In the genomic region with DNA sequence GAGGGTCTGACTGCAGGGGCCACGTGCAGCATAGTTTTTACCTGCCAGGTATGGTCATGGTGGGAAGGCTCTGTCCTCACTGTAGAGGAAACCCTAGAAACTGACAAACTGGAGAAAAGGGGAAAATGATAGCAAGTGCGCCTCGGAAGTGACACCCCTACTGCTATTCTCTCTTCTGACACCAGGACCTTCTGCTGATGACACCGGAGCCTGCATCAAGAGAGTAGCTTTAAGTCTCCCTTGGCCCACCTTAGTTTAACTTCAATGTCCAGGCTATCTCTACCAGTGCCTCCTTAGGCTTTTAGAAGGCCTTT, we compare ENCODE assay signal across 9 mouse cellular contexts. TPM values are rescaled to one million over a fixed set of nuclear protein-coding genes. Genes with fewer than 3 reads are reported as not detected.
A peak's percentile ranks its signal among the peaks of the same experiment; 100 is the strongest.
DNase-seq lines count a peak whose midpoint lies in the region; ATAC-seq and TF ChIP-seq lines count a peak whose summit lies in the region.
"Had no signal": no experiment of that assay in that cellular context is flagged by ENCODE, and none has a peak within 500 bp of the region (broad histone marks: within the 10 kb centered on the region; RNA-seq: fewer than 3 reads in every experiment).

No protein-coding gene starts in this region.

- peaks cover 23% of the 10 kb centered on the region for H3K27me3 ChIP-seq in heart, embryonic 16.5 days (ENCODE audit: control insufficient read depth, insufficient read depth, low read length)
- peaks cover 62% of the 10 kb centered on the region for H3K27me3 ChIP-seq in hindbrain, embryonic 13.5 days
- peaks cover 14% of the 10 kb centered on the region; the same call in 1 of the 2 replicates for H3K27me3 ChIP-seq in liver, postnatal 0 days (ENCODE audit: insufficient read depth, low read length)
- H3K27me3 ChIP-seq: CH12.LX had no signal

- ATAC-seq in heart, embryonic 16.5 days (replicated peaks; ENCODE audit: extremely low read depth, insufficient read depth, low FRiP score) = no peak
- ATAC-seq in hindbrain, embryonic 13.5 days (ENCODE audit: low FRiP score) = no peak
- no peak for ATAC-seq in liver, postnatal 0 days

- peaks cover 22% of the 10 kb centered on the region for H3K4me1 ChIP-seq in heart, embryonic 16.5 days (ENCODE audit: control insufficient read depth, insufficient read depth, low read length)
- peaks cover 24% of the 10 kb centered on the region for H3K4me1 ChIP-seq in hindbrain, embryonic 13.5 days (replicated peaks)
- peaks cover 19% of the 10 kb centered on the region for H3K4me1 ChIP-seq in liver, postnatal 0 days (ENCODE audit: insufficient read depth)

- peak overlapping the region; percentile 8; the same call in 1 of the 2 replicates for H3K4me2 ChIP-seq in heart, embryonic 16.5 days (ENCODE audit: low read depth, low read length)
- H3K4me2 ChIP-seq in hindbrain, embryonic 13.5 days = peak overlapping the region; percentile 70
- peak overlapping the region; percentile 93 for H3K4me2 ChIP-seq in liver, postnatal 0 days (ENCODE audit: low read depth, low read length)

- no peak overlapping the region for H3K9ac ChIP-seq in heart, embryonic 16.5 days (ENCODE audit: low read length)
- no peak overlapping the region for H3K9ac ChIP-seq in hindbrain, embryonic 13.5 days
- H3K9ac ChIP-seq in liver, postnatal 0 days (replicated peaks) = no peak overlapping the region

- no peaks in the 10 kb centered on the region for H3K9me3 ChIP-seq in heart, embryonic 16.5 days (replicated peaks; ENCODE audit: control insufficient read depth, low read length)
- H3K9me3 ChIP-seq in hindbrain, embryonic 13.5 days = no peaks in the 10 kb centered on the region
- H3K9me3 ChIP-seq in liver, postnatal 0 days (ENCODE audit: low read length) = no peaks in the 10 kb centered on the region

- H3K27ac ChIP-seq in heart, embryonic 16.5 days (ENCODE audit: low read length) = no peak overlapping the region
- no peak overlapping the region for H3K27ac ChIP-seq in hindbrain, embryonic 13.5 days
- no peak overlapping the region for H3K27ac ChIP-seq in liver, postnatal 0 days (ENCODE audit: low read depth)

- WGBS in heart, embryonic 16.5 days = 82% methylated on average over 4 of the region's 4 CpGs
- WGBS in hindbrain, embryonic 13.5 days = 24% methylated on average over 4 of the region's 4 CpGs
- WGBS in liver, postnatal 0 days (ENCODE audit: insufficient replicate concordance) = 46% methylated on average over 4 of the region's 4 CpGs

- H3K4me3 ChIP-seq in heart, embryonic 16.5 days (ENCODE audit: low read length) = no peak overlapping the region
- peak overlapping the region; percentile 42 for H3K4me3 ChIP-seq in hindbrain, embryonic 13.5 days
- H3K4me3 ChIP-seq in liver, postnatal 0 days (ENCODE audit: low read depth, low read length) = peak overlapping the region; percentile 55; the same call in 1 of the 2 replicates

- no peak for TF ChIP-seq CTCF in liver, postnatal 0 days (IDR thresholded peaks at IDR 0.05; ENCODE audit: low read depth)

- no peak for DNase-seq in heart, adult 8-10 months (ENCODE audit: low spot score)
- peak; percentile 21 for DNase-seq in ZHBTc4 (ENCODE audit: low read depth, low spot score)
- DNase-seq in liver, postnatal 0 days = no peak
- no peak for DNase-seq in frontal cortex, postnatal 10 days (ENCODE audit: low spot score in 2 of 2)
- DNase-seq in spleen, adult 18-20 months = no peak
- no peak for DNase-seq in adrenal gland, postnatal 4 days (ENCODE audit: low spot score in 2 of 2)

- TF ChIP-seq EP300 in liver, postnatal 0 days (IDR thresholded peaks at IDR 0.05; ENCODE audit: low read depth) = no peak

- no peaks in the 10 kb centered on the region for H3K36me3 ChIP-seq in heart, embryonic 16.5 days (ENCODE audit: control insufficient read depth, insufficient read depth)
- no peaks in the 10 kb centered on the region for H3K36me3 ChIP-seq in hindbrain, embryonic 13.5 days
- H3K36me3 ChIP-seq in liver, postnatal 0 days (replicated peaks; ENCODE audit: insufficient read depth, low read length) = no peaks in the 10 kb centered on the region

RNA-seq across cellular contexts. Expression of a gene that starts 1.6 kb away (rescaled TPM):
- 1.3 and 2.3 TPM in 2 replicates for polyA plus RNA-seq in heart, embryonic 16.5 days (2015; fragmentation: Nextera tagmentation; extraction: Ambion mirVana)
- under 1 TPM; 0.23 to 0.59 (median 0.39) TPM for total RNA-seq in heart, adult 8-10 months (2022)
- polyA plus RNA-seq in hindbrain, embryonic 13.5 days (2015; fragmentation: Nextera tagmentation; extraction: Ambion mirVana) = 0.35 and 0.80 TPM in 2 replicates
- 0.57 and 0.79 TPM in 2 replicates for polyA plus RNA-seq in liver, postnatal 0 days (2015; fragmentation: Nextera tagmentation; extraction: Ambion mirVana)
- 10 to 100 TPM; 21.8 to 24.8 TPM for total RNA-seq in adrenal gland, postnatal 4 days (2021)

Comparison
In these comparisons a context has a peak if more than half of its experiments do, and no peak if none do; other contexts are left out.
1. H3K4me2 ChIP-seq: peak in every context shown above with its lines; median percentile 93 in liver, postnatal 0 days; 70 in hindbrain, embryonic 13.5 days; 8 in heart, embryonic 16.5 days.